Mouse (Mus musculus) MEL (cell line): Measurements from ENCODE around the gene Nfasc. TPM values are rescaled to one million over a fixed set of nuclear protein-coding genes. Genes with fewer than 3 reads are reported as not detected.

Experiments used
- DNase-seq: peaks from one replicate; pipeline ENCODE4 v3.0.0; 2011; ENCODE audit warnings: low read depth, low spot score
- H3K27ac ChIP-seq: 2 replicates; pipeline ENCODE4 v1.5.1; 2012; ENCODE audit warnings: low read depth, mild to moderate bottlenecking, control low read depth, low read length, moderate library complexity; ENCODE audit not compliant: control insufficient read depth
- H3K27me3 ChIP-seq, 2 experiments: fragments of 150-350 bp in 1 of 2; sonication (generic) in 1 of 2; 2 replicates each; pipeline ENCODE4 v1.6.1; 2012; ENCODE audit warnings: low read length in 2 of 2, mild to moderate bottlenecking in 2 of 2, improper control_type of control experiment in 1 of 2, moderate library complexity in 1 of 2; ENCODE audit not compliant: insufficient read depth in 2 of 2, control insufficient read depth in 1 of 2
- H3K36me3 ChIP-seq, 2 experiments: 2 replicates each; pipeline ENCODE4 v1.6.1; 2012 to 2014; ENCODE audit warnings: low read length in 2 of 2, improper control_type of control experiment in 1 of 2, inconsistent platforms in 1 of 2, mild to moderate bottlenecking in 1 of 2; ENCODE audit not compliant: insufficient read depth in 2 of 2, control insufficient read depth in 1 of 2
- H3K4me1 ChIP-seq, 2 experiments: fragments of 150-350 bp in 1 of 2; sonication (generic) in 1 of 2; 2 replicates each; pipeline ENCODE4 v1.6.1; 2012; ENCODE audit warnings: low read length in 2 of 2, improper control_type of control experiment in 1 of 2, mild to moderate bottlenecking in 1 of 2; ENCODE audit not compliant: insufficient read depth in 2 of 2, control insufficient read depth in 1 of 2
- H3K4me3 ChIP-seq, 2 experiments: fragments of 150-350 bp in 1 of 2; sonication (generic) in 1 of 2; 2 replicates each; pipeline ENCODE4 v1.5.1; 2012; ENCODE audit warnings: low read depth in 2 of 2, low read length in 2 of 2, mild to moderate bottlenecking in 2 of 2, moderate library complexity in 2 of 2, control low read depth in 1 of 2, improper control_type of control experiment in 1 of 2; ENCODE audit not compliant: control insufficient read depth in 1 of 2, insufficient read depth in 1 of 2
- H3K79me2 ChIP-seq: 2 replicates; pipeline ENCODE4 v1.6.1; 2012; ENCODE audit warnings: mild to moderate bottlenecking, low read length, moderate library complexity; ENCODE audit not compliant: control insufficient read depth, poor library complexity, insufficient read depth
- H3K9ac ChIP-seq: 2 replicates; pipeline ENCODE4 v1.6.1; 2012; ENCODE audit warnings: low read depth, mild to moderate bottlenecking, control low read depth, low read length, moderate library complexity; ENCODE audit not compliant: control insufficient read depth, poor library complexity, severe bottlenecking
- H3K9me3 ChIP-seq: fragments of 150-350 bp; sonication (generic); replicated peaks from 2 replicates; pipeline ENCODE4 v1.6.1; 2012; ENCODE audit warnings: mild to moderate bottlenecking, low read length, improper control_type of control experiment, moderate library complexity; ENCODE audit not compliant: insufficient read depth
- CTCF ChIP-seq, 3 experiments: IDR thresholded peaks in 2 of 3; conservative IDR thresholded peaks in 1 of 3; 2 replicates each; pipeline ENCODE4 v1.5.1; 2011 to 2012; ENCODE audit warnings: low read length in 3 of 3, low read depth in 2 of 3, mild to moderate bottlenecking in 2 of 3, improper control_type of control experiment in 1 of 3, inconsistent platforms in 1 of 3, mixed read lengths in 1 of 3, moderate library complexity in 1 of 3; ENCODE audit not compliant: control insufficient read depth in 1 of 3, insufficient read depth in 1 of 3, poor library complexity in 1 of 3, severe bottlenecking in 1 of 3
- E2F4 ChIP-seq: IDR thresholded peaks from 2 replicates; pipeline ENCODE4 v1.6.1; 2011; ENCODE audit warnings: low read depth, low read length, improper control_type of control experiment, borderline replicate concordance
- ETS1 ChIP-seq: IDR thresholded peaks from 2 replicates; pipeline ENCODE4 v1.6.1; 2012; ENCODE audit warnings: low read depth, mild to moderate bottlenecking, inconsistent platforms, low read length, improper control_type of control experiment, moderate library complexity
- GABPA ChIP-seq: IDR thresholded peaks from 2 replicates; pipeline ENCODE4 v1.6.1; 2012; ENCODE audit warnings: low read depth, mild to moderate bottlenecking, inconsistent platforms, low read length, improper control_type of control experiment, moderate library complexity
- HCFC1 ChIP-seq: IDR thresholded peaks from 2 replicates; pipeline ENCODE4 v1.6.1; 2012; ENCODE audit warnings: low read depth, mild to moderate bottlenecking, inconsistent platforms, low read length, improper control_type of control experiment, moderate library complexity
- KAT2A ChIP-seq: conservative IDR thresholded peaks from 2 replicates; pipeline ENCODE4 v1.6.1; 2012; ENCODE audit warnings: low read depth, low read length, improper control_type of control experiment, inconsistent platforms
- MXI1 ChIP-seq: IDR thresholded peaks from 2 replicates; pipeline ENCODE4 v1.6.1; 2011; ENCODE audit warnings: mild to moderate bottlenecking, low read depth, low read length, improper control_type of control experiment
- MYC ChIP-seq: IDR thresholded peaks from 2 replicates; pipeline ENCODE4 v1.6.1; 2011; ENCODE audit warnings: low read depth, mild to moderate bottlenecking, low read length, improper control_type of control experiment, moderate library complexity
- NRF1 ChIP-seq: IDR thresholded peaks from 2 replicates; pipeline ENCODE4 v1.6.1; 2014; ENCODE audit warnings: low read depth, mild to moderate bottlenecking, inconsistent platforms, low read length, improper control_type of control experiment, moderate library complexity; ENCODE audit not compliant: poor library complexity, insufficient read depth, severe bottlenecking
- POLR2AphosphoS2 ChIP-seq: IDR thresholded peaks from 2 replicates; pipeline ENCODE4 v1.6.1; 2011; ENCODE audit warnings: low read length, improper control_type of control experiment
- RAD21 ChIP-seq: IDR thresholded peaks from 2 replicates; pipeline ENCODE4 v1.6.1; 2011; ENCODE audit warnings: mild to moderate bottlenecking, low read depth, low read length, improper control_type of control experiment
- SIN3A ChIP-seq: IDR thresholded peaks from 2 replicates; pipeline ENCODE4 v1.6.1; 2012; ENCODE audit warnings: low read length, improper control_type of control experiment, inconsistent platforms
- SMC3 ChIP-seq: IDR thresholded peaks from 2 replicates; pipeline ENCODE4 v1.6.1; 2011; ENCODE audit warnings: low read depth, low read length, improper control_type of control experiment
- TCF12 ChIP-seq: IDR thresholded peaks from 2 replicates; pipeline ENCODE4 v1.6.1; 2014; ENCODE audit warnings: low read depth, mild to moderate bottlenecking, inconsistent platforms, low read length, improper control_type of control experiment, moderate library complexity
- USF1 ChIP-seq: IDR thresholded peaks from 2 replicates; pipeline ENCODE4 v1.6.1; 2014; ENCODE audit warnings: low read depth, mild to moderate bottlenecking, inconsistent platforms, low read length, improper control_type of control experiment, moderate library complexity
- ZC3H11A ChIP-seq: IDR thresholded peaks from 2 replicates; pipeline ENCODE4 v1.6.1; 2012; ENCODE audit warnings: low read depth, mild to moderate bottlenecking, inconsistent platforms, low read length, improper control_type of control experiment
- ZMIZ1 ChIP-seq: IDR thresholded peaks from 2 replicates; pipeline ENCODE4 v1.6.1; 2012; ENCODE audit warnings: low read depth, mild to moderate bottlenecking, inconsistent platforms, low read length, improper control_type of control experiment, moderate library complexity
- polyA plus RNA-seq, 2 experiments: library from polyadenylated mRNA; stranded (reverse) in 1 of 2; unstranded in 1 of 2; fragments of >175 nt in 1 of 2; fragments of >200 nt in 1 of 2; gene quantifications; 2 replicates each; pipeline versions ENCODE4 v1.2.1 to v1.2.4; 2012; ENCODE audit warnings: low replicate concordance in 2 of 2, low read depth in 1 of 2; ENCODE audit not compliant: insufficient read length in 2 of 2, insufficient read depth in 1 of 2, missing spikeins in 1 of 2
- total RNA-seq: library from RNA; depleted of rRNA; stranded (reverse); fragments of 300-350 nt; gene quantifications from 2 replicates; pipeline ENCODE4 v1.2.3, GENCODE M21; 2012

Nfasc gene
- total and polyA plus RNA-seq, 3 experiments, result not detected

DNA sequence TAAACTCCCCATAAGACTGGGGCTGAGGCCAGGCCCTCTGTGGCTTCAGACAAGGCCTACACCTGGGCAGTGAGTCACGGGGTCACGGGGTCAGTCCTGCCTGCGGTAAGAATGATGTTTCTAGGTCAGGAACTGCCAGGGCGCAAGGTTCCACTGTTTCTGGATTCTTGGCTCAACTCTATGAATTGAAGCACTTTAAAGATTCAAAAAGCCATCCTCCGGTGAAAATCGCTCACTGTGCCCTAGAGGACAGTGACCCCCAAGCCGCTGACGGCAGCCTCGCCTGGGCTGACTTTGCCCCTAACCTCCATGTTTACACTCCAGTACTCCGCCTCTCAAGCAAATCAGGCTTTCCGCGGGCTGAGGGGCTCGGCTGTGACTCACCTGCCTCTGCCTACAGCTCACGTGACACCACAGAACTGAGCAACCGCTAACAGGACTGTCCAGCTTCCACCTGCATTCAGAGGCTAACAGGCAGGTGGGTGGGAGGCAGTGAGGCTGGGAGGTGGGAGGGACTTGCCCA lies 154.9 kb downstream of the Nfasc start:
- no peaks in the 10 kb centered on the region for H3K9me3 ChIP-seq
- H3K27me3 ChIP-seq, result peaks cover 0 to 8% of the 10 kb centered on the region in 2 experiments; a peak in 2 of 4 replicates
- H3K4me1 ChIP-seq, result no peaks in the 10 kb centered on the region
- DNase-seq, result no peak
- TF ChIP-seq MXI1, result no peak
- TF ChIP-seq ZMIZ1, result no peak
- TF ChIP-seq CTCF (IDR thresholded peaks at IDR 0.05 in 2 of 3, conservative IDR thresholded peaks at IDR 0.05 in 1 of 3; ENCODE audit: control insufficient read depth in 1 of 3, insufficient read depth in 1 of 3, low read depth in 2 of 3, low read length in 3 of 3, poor library complexity in 1 of 3, severe bottlenecking in 1 of 3), result no peak
- no peak for TF ChIP-seq TCF12
- no peaks in the 10 kb centered on the region for H3K36me3 ChIP-seq
- no peak overlapping the region for H3K27ac ChIP-seq
- no peak overlapping the region for H3K9ac ChIP-seq
- H3K4me3 ChIP-seq, result no peak overlapping the region
- H3K79me2 ChIP-seq, result no peaks in the 10 kb centered on the region

DNA sequence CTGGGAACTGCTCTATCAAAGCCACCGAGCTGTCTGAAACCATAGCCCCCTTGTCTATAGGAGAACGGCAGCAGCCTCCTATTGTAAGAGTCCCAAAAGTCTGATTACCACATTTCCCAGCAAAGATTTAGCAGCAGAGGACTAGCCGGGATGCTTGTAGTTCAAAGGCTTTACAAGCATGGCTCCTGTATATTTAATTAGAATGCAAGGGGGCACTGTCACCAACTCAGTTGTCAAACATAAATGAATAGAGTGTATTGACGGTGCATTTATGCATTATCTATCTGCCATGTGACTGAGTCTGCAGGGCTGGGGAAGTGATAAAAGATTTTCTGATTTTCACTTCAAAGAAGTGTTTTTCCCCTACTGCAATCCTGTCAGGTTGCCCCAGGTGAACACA lies 156.2 kb downstream of the Nfasc start:
- Histone ChIP-seq H3K27ac (no peak overlapping the region), H3K36me3 (no peaks in the 10 kb centered on the region), H3K9me3 (no peaks in the 10 kb centered on the region), H3K9ac (no peak overlapping the region), H3K4me3 (no peak overlapping the region), H3K4me1 (no peaks in the 10 kb centered on the region), H3K79me2 (no peaks in the 10 kb centered on the region), H3K27me3 (peaks cover 0 to 8% of the 10 kb centered on the region in 2 experiments; a peak in 2 of 4 replicates)
- TF ChIP-seq KAT2A, result no peak
- no peak for TF ChIP-seq POLR2AphosphoS2
- no peak for TF ChIP-seq GABPA
- DNase-seq, result no peak

DNA sequence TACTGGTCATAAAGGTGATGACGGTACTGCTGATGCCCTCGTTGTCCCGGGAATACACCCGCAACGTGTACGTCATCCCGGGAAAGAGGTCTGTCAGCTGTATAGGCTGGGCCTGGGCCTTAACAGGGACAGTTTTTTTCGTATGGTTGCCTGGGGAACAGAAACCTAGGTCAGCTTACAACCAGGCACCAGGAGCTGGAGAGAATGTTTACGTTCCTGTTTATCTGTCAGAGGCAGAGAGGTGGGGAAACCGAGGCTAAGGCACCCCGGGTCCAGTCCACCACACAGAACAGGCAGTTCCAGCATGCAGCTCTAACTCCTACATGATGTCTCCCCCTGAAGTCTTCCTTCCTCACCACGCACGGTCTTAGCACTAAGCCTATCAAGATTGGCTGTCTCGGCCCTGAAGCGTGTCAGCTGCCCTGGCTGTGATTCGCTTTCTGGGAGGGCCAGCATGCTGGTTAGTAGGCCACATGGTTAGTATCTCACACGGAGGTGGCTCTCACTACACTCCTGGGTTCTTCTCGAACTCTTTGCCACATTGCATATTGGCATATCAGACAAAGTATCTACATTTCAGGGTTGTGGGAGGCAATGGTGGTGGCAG lies 158.5 kb downstream of the Nfasc start:
- no peaks in the 10 kb centered on the region for H3K79me2 ChIP-seq
- no peaks in the 10 kb centered on the region for H3K4me1 ChIP-seq
- H3K27ac ChIP-seq, result no peak overlapping the region
- no peak overlapping the region for H3K4me3 ChIP-seq
- no peak overlapping the region for H3K9ac ChIP-seq
- H3K36me3 ChIP-seq, result no peaks in the 10 kb centered on the region
- peaks cover 4 to 5% of the 10 kb centered on the region in 2 experiments; a peak in 3 of 4 replicates for H3K27me3 ChIP-seq
- TF ChIP-seq RAD21, result no peak
- no peak for TF ChIP-seq SMC3
- no peak for TF ChIP-seq E2F4
- TF ChIP-seq USF1, result no peak
- TF ChIP-seq NRF1, result no peak
- no peak for TF ChIP-seq MYC
- no peak for TF ChIP-seq TCF12
- no peak for TF ChIP-seq ZC3H11A
- no peak for TF ChIP-seq HCFC1
- TF ChIP-seq ETS1, result no peak
- no peak for TF ChIP-seq POLR2AphosphoS2
- no peak for TF ChIP-seq SIN3A
- DNase-seq, result no peak
- no peaks in the 10 kb centered on the region for H3K9me3 ChIP-seq
